Mouse (Mus musculus) T-helper 2 cell (primary cell): Measurements from ENCODE around the gene Zfp523.

Source experiments
- in situ Hi-C: fragments of 300-600 bp; cut with MboI, MseI; formaldehyde crosslinking; loops from one replicate; pipeline ENCODE4 v1.15.1; 2025; ENCODE audit warnings: high pct_unique_total_duplicates

The Zfp523 gene

GRCm38 (mm10) chr17:28209457-28210110 is 32.7 kb downstream of the Zfp523 start:
- in situ Hi-C loops = no loop called here

DNA sequence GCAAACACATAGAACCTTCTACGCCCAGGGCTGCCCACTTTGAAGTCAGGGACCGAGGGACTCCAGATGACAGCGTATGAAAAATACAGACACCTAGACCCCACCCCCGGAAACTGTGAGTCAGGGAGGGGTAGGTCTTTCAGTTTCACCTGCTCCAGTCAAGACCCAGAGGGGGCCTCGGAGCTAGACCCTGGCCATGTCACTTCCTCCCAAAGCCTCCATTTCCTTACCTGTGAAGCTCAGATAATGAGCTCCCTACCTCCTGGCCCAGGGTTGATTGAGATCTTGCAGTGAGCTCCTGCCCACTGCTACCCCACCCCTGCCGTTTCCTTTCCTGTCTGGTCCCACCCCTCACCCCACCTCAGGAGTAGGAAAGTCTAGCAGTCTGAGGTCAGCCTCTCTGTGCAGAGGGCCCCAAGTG is 35.0 kb downstream of the Zfp523 start:
- in situ Hi-C loops = no loop called here

- in situ Hi-C loops = no loop called here
Measured at GRCm38 (mm10) chr17:28212391-28212790, 35.5 kb downstream of the Zfp523 start.

- in situ Hi-C loops = no loop called here
Measured at GRCm38 (mm10) chr17:28213236-28213635, 36.3 kb downstream of the Zfp523 start.

DNA sequence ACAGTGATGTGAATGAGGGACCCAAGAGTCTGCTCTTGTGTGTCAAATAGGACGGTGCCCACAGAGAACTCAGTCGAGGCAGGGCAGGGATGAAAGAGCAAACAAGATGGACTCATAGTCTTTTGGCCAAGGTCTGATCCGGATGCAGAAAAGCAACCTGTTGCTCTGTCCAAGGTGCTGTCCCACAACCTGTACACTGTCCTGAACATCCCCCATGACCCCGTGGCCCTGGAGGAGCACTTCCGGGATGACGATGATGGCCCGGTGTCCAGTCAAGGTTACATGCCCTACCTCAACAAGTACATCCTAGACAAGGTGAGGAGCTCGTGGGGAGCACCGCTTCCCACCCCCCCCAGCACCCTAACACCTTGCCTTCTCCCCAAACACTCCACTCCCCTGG is 39.9 kb downstream of the Zfp523 start:
- in situ Hi-C loops = no loop called here

DNA sequence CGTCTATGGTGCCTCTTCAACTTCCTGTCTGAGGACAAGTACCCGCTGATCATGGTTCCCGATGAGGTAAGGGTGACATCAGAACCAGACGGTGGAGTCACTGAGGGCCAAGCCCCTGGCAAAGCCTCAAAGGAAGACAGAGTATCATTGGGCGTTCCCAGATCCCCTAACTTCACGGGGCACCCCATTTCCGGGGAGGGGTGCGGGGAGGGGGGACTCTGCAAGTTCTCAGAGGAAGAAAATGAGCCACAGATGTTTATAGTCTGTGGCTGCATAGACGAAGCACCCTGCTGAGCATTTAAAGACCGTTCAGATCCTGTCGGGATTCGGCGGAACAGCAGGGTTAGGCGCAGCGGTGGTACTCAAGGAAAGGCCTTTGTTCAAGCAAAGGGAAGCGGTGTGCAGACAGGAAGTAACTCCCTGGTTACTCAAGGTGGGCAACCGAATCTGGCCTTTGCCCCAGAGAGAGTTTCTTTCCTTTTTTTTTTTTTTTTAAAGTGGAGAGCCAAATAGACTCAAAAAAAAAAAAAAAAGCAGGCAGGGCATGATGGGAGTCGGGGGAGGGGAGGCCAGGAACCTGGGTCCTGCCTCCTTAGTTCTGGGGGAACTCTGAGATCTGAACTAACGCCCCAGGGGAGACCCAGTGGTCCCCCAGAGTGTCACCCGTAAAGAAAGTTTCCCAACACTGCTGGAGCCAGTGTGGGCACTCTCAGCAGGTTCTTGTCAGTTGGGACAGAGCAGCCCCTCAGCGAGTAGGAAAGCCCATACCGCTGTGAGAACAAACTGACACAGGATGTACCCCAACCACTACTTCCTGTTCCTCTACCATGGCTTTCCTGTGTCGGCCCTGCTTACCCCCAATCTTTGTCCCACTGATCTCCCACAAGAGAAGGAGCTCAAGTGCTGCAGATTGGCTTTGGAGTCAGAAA is 41.1 kb downstream of the Zfp523 start:
- in situ Hi-C loops = no loop called here

- in situ Hi-C loops = loop anchor here (10.0 kb wide), 1 partner anchor 292 kb away; the partner anchor contains the start of gene Fkbp5
Measured at GRCm38 (mm10) chr17:28222463-28222862, 45.5 kb downstream of the Zfp523 start.

DNA sequence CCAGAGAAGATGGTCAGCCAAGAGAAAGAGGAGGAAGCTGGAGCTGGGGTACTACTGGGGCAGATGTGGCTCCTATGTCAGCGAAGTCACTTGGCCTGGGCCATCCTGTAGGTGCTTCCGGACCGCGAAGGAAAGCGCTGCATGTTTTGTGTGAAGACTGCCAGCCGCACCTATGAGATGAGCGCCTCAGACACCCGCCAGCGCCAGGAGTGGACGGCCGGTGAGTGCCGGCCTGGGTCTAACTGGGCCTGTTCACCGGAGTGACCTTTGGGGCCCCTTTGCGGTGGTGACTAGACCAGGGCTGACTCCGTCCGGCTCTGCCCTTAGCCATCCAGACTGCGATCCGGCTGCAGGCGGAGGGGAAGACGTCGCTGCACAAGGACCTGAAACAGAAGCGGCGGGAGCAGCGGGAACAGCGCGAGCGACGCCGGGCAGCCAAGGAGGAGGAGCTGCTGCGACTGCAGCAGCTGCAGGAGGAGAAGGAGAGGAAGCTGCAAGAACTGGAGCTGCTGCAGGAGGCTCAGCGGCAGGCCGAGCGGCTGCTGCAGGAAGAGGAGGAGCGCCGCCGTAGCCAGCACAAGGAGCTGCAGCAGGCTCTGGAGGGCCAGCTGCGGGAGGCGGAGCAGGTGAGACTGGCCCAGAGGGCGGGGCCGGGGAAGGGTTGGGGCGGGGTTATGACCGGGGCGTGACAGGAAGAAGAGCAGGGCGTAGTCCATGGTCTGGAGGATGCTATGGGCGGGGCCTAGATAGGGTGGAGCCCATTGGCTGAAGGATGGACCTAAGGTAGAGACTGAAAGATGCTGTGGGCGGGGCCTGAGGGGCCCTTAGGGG is 46.8 kb downstream of the Zfp523 start:
- in situ Hi-C loops = loop anchor here (10.0 kb wide), 1 partner anchor 291 kb away; the partner anchor contains the start of gene Fkbp5

DNA sequence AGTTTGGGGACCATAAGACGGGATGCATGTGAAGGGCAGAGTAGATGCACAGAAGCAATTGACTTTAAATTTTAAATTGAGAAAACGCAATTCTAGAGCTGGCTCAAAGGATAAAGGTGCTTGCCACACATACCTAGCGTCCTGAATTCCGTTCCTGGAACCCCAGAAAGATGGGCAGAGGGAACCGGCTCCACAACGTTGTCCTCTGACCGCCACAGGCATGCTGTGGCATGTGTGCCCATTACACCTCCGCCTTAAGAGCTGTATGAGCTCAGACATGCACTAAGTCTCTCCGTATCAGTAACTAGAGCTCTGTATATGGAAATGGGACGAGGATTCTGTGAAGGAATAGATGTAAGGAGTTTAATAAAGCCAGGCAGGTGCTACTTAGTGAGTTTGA is 47.7 kb downstream of the Zfp523 start:
- in situ Hi-C loops = loop anchor here (10.0 kb wide), 1 partner anchor 290 kb away; the partner anchor contains the start of gene Fkbp5

- in situ Hi-C loops = loop anchor here (10.0 kb wide), 1 partner anchor 289 kb away; the partner anchor contains the start of gene Fkbp5
Measured at GRCm38 (mm10) chr17:28226014-28226413, 49.1 kb downstream of the Zfp523 start.

- in situ Hi-C loops = no loop called here
Measured at GRCm38 (mm10) chr17:28230486-28230885, 53.6 kb downstream of the Zfp523 start.

DNA sequence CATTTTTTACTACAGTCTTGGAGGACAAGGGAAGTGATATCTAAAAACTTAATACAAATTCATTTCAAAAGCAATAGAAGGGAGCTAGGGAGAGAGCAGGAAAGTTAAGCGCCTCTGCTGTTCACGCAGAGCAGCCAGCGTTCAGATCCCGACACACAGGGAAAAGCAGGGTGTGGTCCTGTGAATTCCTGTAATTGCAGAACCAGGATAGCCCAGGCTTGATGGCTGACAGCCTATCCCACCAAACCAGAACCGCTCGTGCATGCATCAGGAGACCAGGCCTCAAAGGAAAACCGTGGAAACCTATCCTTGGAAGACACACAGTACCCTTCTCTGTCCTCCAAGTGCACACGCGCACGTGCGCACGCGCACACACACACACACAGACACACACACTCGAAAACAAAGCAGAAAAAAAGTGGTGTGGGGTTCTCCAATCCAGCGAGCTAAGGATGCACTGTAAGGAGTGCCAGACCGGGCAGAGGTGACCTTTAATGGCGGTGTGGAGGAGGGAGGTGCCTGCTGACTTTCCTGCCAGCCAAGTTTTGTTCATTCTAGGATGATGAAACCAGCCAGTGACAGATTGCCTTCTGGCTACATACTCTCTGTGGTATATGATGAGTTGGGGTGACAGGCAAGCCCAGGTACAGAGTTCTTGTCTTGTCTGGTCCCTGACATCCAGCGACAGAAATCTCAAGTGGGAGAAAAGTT is 54.3 kb downstream of the Zfp523 start:
- in situ Hi-C loops = no loop called here

- in situ Hi-C loops = no loop called here
Measured at GRCm38 (mm10) chr17:28232475-28233060, 55.6 kb downstream of the Zfp523 start, which contains the start of gene Ppard. TSS of gene Ppard (plus strand) at chr17:28232700.

GRCm38 (mm10) chr17:28233091-28233731 is 56.3 kb downstream of the Zfp523 start:
- in situ Hi-C loops = no loop called here

GRCm38 (mm10) chr17:28234641-28235040 is 57.7 kb downstream of the Zfp523 start:
- in situ Hi-C loops = loop anchor here (5.0 kb wide), 2 partner anchors 43 to 83 kb away; no protein-coding TSS in a partner anchor

- in situ Hi-C loops = loop anchor here (5.0 kb wide), 2 partner anchors 41 to 81 kb away; no protein-coding TSS in a partner anchor
Measured at GRCm38 (mm10) chr17:28235982-28236635, 59.2 kb downstream of the Zfp523 start.

DNA sequence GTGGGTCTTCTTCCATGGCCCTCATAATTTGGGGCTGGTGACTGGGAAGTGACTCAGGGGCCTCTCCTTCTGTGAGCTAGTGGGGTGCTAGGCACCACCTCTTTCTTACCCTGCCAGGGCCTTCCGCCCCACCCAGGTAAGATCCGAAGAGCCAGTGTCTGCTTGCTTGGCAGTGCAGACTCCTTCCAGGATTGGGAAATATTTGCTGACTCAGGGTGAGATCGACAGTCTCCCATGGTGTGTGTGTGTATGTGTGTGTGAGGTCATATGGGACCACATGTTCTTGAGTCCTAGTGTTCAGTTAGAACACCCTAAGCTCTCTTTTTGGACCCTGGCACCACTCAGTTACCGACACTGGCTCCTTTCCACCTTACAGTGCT is 59.7 kb downstream of the Zfp523 start:
- in situ Hi-C loops = loop anchor here (5.0 kb wide), 2 partner anchors 41 to 81 kb away; no protein-coding TSS in a partner anchor

DNA sequence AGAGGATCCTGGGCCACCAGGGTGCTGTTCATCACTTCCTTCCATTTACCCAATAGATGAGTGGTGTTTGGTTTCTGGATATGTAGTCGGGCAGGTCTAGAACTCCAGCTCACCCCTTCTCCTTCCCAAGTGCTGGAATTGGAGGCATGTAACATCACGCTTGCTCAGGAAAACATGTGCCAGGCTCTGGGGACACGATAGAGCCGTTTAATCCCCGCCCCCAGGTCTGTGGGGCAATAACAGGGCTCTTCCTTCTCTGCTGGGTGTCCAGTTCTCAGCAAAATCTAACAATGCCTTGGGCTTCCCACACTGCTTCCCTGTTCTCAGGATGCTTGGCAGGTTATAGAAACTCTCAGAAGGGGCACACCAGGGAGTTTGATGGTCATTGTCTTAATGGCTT is 60.4 kb downstream of the Zfp523 start:
- in situ Hi-C loops = loop anchor here (5.0 kb wide), 2 partner anchors 40 to 80 kb away; no protein-coding TSS in a partner anchor

DNA sequence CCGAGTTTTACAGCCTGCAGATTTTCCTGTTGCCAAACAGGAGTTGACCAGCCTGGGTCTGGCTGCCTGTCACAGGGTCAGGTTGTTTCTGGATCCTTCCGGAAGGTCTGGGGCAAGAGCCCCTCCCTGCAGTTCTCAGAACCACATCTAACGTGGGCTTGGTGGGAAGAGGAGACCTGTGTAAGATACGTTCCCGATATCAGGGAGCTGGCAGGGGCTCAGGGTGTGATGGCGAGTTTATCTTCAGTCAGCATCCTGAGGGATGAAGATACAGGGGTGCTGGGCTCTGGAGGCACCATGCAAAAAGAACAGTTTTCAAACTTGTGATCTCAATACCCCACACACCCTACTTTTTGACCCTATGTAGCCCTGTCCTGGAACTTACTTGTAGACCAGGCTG is 60.9 kb downstream of the Zfp523 start:
- in situ Hi-C loops = loop anchor here (5.0 kb wide), 2 partner anchors 39 to 79 kb away; no protein-coding TSS in a partner anchor
